Mouse (Mus musculus): ENCODE measurements around the gene Syngap1. TPM values are rescaled to one million over a fixed set of nuclear protein-coding genes. Genes with fewer than 3 reads are reported as not detected.

Gene Syngap1
- 6.7 TPM for total RNA-seq (2023)

GRCm38 (mm10) chr17:26941031-26941789 lies at the start of gene Syngap1:
TSS of gene Syngap1 (plus strand) at chr17:26941253.

GRCm38 (mm10) chr17:26916711-26917482 lies 24.2 kb upstream of the Syngap1 start, which contains the start of gene Kifc5b:
TSS of gene Kifc5b (plus strand) at chr17:26917091.

GRCm38 (mm10) chr17:26932839-26933398 lies 8.1 kb upstream of the Syngap1 start, which contains the start of gene Phf1:
TSS of gene Phf1 (plus strand) at chr17:26933052.

GRCm38 (mm10) chr17:26939178-26939972 lies 1.7 kb upstream of the Syngap1 start, which contains the start of gene Cuta:
TSS of gene Cuta (minus strand) at chr17:26939569.

GRCm38 (mm10) chr17:26972703-26973574 lies 31.9 kb downstream of the Syngap1 start, which contains the start of gene Zbtb9:
TSS of gene Zbtb9 (plus strand) at chr17:26973167.

Other genes with a start within 250 kb of the Syngap1 start
- gene Crebrf, start 225.6 kb upstream of the Syngap1 start, total RNA-seq (2023) = 121 TPM
- 28.6 TPM for gene Bnip1, start 160.2 kb upstream of the Syngap1 start, total RNA-seq (2023)
- not detected for gene Nkx2-5, start 96.2 kb upstream of the Syngap1 start, total RNA-seq (2023)
- gene Kifc5b, start 24.2 kb upstream of the Syngap1 start, total RNA-seq (2023) = 6.7 TPM
- gene Phf1, start 8.2 kb upstream of the Syngap1 start, total RNA-seq (2023) = 112 TPM
- gene Cuta, start 1.7 kb upstream of the Syngap1 start, total RNA-seq (2023) = 82.3 TPM
- gene Zbtb9, start 31.9 kb downstream of the Syngap1 start, total RNA-seq (2023) = 21.5 TPM
- 35.6 TPM for gene Bak1, start 87.8 kb downstream of the Syngap1 start, total RNA-seq (2023)
- 113 TPM for gene Itpr3, start 116.1 kb downstream of the Syngap1 start, total RNA-seq (2023)
- 29.4 TPM for gene Uqcc2, start 192.7 kb downstream of the Syngap1 start, total RNA-seq (2023)
- not detected for gene Ip6k3, start 226.5 kb downstream of the Syngap1 start, total RNA-seq (2023)

All from CD8-positive naive resting alpha-beta T cell, adult 57 days (primary cell).